Mouse (Mus musculus): ENCODE results near the gene Abcc3.

Abcc3 gene

GRCm38 (mm10) chr11:94392672-94393109 is at the start of gene Abcc3:
Gene Abcc3, minus strand, starts transcription at chr11:94392997.
- no peak for DNase-seq (ENCODE audit: low read depth, low spot score)

DNA sequence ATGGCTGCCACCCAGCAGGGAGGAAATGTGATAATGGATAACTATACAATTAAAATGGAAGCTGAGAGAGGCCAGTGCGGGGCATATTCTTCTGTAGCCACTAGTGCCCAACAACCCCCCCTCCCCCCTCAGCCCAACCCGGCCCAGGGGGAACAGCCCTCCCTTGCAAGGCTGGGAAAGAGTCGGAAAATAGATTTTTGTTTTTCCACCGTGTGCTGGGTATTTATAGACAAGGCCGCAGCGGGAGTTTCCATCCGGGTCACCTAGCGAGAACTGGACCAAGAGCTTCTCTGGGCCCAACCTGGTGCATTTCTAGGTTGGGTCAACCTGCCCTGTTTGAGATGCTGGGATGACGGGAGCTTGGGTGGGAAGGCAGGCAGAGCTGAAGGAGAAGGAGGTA is 49.0 kb upstream of the Abcc3 start:
- no peak for DNase-seq (ENCODE audit: low read depth, low spot score)

DNA sequence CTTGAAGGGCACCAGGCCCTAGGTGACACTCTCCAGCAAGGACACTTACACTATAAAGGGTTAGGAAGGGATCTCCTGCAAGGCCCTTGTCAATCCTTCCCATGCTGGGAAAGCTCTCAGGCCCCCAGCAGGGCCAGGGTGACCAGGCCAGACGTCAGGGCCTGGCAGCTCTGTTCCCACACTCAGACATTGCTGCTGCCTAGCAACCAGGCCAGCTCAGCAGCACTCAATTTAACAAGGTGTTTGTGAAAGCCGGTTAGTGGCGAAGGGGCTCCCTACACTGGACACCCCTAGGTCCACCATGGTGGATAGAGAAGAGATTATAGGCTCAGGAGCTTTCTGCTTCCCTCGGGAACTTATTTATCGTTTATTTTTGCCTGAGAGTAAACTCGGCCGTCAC is 48.3 kb upstream of the Abcc3 start:
- no peak for DNase-seq (ENCODE audit: low read depth, low spot score)

DNA sequence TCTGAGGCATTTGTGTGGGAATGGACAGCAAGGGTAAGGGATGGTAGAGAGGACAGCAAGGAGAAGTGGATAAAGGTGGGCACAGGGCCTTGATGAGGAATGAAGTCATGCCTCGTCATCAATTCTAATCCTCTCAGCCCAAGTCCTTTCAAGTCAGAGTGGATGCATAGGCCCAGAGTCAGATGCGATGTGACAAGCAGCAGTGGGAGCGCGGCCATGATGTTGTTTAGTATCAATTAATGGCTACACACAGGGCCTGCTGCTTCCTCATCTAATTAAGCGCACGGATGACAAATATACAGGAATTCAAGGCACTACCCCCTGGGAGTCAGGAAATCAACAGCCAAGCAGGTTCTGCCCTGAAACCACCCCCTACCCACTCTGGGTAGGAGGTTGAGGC is 47.6 kb upstream of the Abcc3 start:
- DNase-seq (ENCODE audit: low read depth, low spot score): no peak

GRCm38 (mm10) chr11:94429011-94429651 is 36.3 kb upstream of the Abcc3 start:
- peak; percentile 49 for DNase-seq (ENCODE audit: low read depth, low spot score)

DNA sequence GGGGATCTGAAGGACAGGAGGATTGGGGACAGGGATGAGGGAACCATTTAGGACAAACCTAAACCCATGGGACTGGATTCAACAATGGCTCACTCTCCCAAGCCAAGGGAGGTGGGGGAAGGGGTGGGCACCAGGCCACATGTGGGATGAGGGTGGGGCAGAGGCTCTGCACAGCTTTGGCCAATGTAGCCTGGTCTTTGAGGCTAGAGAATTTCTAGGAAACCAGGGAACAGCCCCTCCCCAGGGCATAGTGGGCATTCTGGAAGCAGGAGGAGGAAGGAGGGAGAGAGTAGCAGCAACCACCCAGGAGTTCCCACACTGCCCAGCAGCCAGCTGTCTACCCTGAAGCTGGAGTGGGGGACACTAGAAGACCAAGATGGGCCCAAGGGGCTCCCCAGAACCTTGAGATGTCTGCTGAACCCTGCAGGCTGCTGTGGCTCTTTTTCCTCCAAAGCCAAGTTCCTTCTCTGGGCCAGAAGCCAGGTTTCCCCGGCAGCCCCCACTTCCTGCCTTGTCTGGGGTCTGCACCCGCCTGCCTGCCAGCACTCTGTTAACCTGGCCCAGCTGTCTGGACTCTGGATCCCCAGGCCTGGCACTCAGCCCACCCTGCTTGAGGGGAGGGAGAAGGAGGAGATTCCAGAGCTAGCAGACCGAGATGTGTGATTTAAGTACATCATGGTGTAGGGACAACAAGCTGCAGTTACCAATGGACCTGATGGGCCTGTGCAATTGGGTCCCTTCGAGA is 35.5 kb upstream of the Abcc3 start:
- DNase-seq (ENCODE audit: low read depth, low spot score): peak; percentile 64

DNA sequence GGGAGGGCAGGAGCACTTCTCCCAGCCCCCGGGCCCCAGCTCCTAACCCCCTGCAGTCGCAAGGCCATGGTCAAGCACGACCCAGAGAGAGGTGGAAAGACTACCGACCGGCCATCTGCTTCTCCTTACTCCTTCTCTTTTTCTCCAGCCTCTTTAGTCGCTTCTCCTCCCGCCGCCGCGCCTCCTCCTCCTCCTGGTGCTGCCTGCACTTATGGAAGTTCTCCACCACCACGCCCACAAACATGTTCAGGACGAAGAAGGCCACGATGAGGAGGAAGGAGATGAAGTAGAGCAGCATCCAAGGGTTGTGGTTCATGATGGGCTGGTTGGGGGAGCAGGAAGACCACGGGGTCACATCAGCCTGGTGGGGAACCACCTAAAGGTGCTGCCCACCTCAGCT is 32.9 kb upstream of the Abcc3 start:
- no peak for DNase-seq (ENCODE audit: low read depth, low spot score)

- no peak for DNase-seq (ENCODE audit: low read depth, low spot score)
Measured at GRCm38 (mm10) chr11:94425215-94425614, 32.4 kb upstream of the Abcc3 start.

DNA sequence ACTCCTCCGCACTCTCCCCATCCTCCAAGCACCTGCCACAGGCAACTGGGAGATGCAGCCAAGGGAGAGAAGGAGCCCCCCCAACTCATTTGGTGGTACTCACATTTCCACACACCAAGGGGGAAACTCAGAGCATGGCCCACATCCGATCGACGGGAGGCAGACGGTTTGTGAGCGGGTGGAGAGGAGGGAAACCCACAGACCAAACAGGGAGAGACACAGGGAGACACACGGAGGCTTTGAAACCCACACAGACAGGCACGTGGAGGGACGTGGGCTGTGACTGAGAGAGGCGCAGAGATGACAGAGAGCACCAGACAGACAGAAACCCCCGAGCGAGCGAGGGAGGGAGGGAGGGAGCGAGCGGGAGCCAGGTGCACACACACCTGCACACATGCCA is 31.6 kb upstream of the Abcc3 start:
- DNase-seq (ENCODE audit: low read depth, low spot score): no peak

- no peak for DNase-seq (ENCODE audit: low read depth, low spot score)
Measured at GRCm38 (mm10) chr11:94423855-94424254, 31.1 kb upstream of the Abcc3 start.

DNA sequence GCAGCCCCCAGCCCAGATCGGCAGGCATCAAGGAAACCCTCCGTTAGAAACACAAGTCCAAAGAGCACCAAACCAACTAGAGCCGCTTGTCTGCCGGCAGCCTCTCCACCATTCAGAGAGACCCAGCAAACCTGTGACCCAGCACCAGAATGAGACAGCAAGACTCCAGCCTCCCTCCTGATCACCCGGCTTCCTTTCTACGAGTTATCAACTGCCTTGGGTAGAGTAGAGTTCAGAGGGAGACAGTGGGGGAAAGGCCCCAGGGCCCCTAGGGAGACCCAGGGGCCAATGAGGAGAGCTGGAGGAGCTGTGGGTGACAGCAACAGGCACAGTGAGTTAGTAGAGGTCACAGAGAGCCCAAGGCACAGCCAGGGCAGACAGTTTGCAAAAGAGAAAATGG is 28.2 kb upstream of the Abcc3 start:
- DNase-seq (ENCODE audit: low read depth, low spot score): no peak

GRCm38 (mm10) chr11:94420325-94420724 is 27.5 kb upstream of the Abcc3 start:
- no peak for DNase-seq (ENCODE audit: low read depth, low spot score)

DNA sequence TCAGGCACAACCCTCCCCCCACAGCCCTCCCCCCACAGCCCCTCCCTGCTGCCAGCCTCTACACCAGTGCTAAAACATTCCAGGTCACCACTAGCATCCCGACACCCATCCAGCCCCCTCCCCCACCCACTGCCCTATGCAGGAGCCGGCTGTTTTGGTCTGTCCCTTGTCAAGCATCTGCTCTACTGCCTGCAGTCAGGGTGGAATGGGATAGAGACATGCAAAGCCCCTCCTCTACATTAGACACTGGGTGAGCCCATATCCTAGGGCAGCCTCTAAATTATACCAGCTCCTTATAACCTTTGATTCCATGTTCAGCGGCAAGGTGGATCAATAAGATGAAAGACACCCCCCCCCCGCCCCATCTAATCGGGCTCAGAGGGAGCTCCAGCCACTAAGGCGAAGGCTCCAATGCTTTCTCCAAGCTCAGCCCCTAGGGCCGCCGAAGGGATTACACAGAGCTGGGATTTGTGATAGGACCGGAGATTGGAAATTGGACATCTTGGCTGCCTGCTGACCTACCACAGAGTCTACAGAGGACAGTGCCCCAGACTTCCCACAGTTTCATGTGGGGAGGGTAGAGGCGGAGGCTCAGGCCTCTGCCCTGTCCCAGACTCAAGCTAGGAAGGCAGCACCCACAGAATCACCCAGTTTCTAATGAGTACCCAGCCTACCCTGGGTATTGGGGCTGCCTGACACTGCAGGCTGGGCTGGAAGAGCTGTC is 26.4 kb upstream of the Abcc3 start:
- no peak for DNase-seq (ENCODE audit: low read depth, low spot score)

GRCm38 (mm10) chr11:94414042-94414441 is 21.2 kb upstream of the Abcc3 start:
- no peak for DNase-seq (ENCODE audit: low read depth, low spot score)

DNA sequence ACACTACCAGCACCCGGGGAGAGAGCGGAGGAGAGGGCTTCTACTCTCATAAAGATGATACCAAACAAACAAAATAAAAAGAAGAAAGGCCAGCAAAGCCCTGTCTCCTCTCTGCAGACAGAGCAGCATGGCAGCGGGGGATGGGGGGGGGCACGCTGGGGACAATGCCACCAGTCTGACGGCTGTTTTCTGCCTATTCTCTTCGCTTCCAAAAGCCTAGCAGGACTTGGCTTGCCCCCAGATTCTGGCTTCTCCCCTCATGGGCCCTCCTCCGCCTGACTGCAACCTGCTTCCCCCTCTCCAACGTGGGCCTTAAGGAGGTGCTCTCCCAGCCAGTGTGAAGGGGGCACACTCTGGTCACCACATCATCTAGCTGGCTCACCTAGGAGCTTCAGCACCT is 20.7 kb upstream of the Abcc3 start:
- no peak for DNase-seq (ENCODE audit: low read depth, low spot score)

- DNase-seq (ENCODE audit: low read depth, low spot score): no peak
Measured at GRCm38 (mm10) chr11:94412998-94413469, 20.2 kb upstream of the Abcc3 start.

DNA sequence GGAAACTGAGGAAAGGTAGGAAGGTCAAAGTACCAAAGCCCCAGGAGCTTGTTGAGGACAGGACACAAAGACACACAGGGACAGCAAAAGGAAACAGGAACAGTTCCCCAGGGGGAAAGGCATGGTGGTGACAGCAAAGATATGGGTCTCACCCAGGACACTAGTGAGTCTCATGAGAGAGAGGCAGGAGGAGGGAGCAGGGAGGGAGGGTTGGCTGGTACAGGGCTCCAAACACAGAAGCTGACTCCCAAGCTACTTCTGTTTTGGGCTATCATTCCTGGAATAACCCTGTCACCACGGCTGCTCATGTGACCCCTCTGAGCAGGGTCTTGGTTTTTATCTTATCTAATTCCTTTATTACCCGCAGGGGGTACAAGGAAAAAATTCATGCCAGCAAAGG is 19.8 kb upstream of the Abcc3 start:
- DNase-seq (ENCODE audit: low read depth, low spot score): no peak

DNA sequence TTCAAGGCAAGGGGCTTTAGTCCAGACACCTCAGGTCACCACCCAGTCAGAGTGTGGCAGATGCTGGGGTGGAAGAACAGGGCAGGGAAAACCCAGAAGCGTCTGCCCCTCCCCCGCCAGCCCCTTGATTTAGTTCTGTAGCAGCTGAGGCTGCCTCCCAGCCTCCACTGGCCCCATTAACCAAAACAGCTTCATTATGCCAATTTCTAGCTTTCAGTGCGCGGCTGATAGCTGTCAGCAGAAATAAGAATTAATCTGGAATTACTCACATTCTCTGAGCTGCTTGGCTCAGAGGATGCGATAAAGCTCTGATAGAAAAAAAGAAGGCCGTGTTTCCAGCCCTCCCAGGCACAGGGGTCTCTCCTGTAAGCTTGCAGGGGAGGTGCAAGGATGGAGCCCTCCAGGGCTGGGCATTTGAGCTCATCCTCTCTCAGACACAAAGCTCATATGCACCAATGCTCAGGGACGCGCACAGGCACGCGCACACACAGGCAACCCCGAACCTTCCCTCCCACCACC is 15.1 kb upstream of the Abcc3 start:
- DNase-seq (ENCODE audit: low read depth, low spot score): peak; percentile 52

DNA sequence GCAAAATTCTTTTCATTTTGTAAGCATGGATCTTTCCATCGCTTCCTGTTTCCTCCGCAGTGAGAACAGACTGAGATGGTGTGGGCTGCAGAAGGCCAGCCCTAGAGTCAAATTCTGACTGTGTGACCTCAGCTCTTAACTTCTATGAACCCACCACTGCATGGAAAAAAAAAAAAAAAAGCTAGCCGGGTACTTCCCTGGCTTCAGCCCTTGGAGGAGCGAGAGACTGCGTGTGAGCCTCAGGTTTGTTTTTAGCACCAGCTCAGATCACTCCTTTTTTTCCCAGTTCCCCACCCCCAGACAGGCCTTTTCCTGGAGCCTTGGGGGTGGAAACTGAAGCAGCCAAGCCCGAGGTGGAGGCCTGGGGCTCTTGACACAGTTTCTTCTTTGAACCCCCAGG is 12.6 kb upstream of the Abcc3 start:
- DNase-seq (ENCODE audit: low read depth, low spot score): no peak

DNA sequence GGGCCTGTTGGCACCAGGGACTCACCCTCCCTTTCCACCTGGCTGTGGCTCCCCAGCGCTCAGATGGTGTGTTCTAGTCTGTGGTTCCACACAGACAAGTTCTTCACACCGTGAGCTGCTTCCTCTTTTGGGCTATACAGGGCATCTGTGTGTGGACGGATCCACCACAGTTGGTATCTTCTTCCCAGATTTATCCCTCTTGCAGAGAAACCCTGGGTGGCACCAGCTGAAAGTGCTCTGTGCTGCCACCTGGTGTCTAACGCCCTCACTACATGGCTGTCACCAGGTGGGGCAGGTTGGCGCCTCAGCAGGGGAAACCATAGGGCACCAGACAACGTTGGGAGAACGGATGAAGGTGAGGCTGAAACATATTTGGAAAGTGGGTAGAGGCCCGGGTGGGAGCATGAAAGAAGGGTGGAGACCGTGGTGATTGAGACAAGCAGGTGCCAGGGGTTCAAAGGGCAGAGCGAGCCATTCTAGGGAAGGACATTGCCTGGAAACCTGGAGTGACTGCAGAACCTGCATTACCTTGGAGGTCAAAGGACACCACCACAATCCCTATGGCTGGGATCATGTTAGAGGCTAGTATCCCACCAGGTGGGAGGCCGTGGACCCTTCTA is 12.0 kb upstream of the Abcc3 start:
- DNase-seq (ENCODE audit: low read depth, low spot score): peak; percentile 75

DNA sequence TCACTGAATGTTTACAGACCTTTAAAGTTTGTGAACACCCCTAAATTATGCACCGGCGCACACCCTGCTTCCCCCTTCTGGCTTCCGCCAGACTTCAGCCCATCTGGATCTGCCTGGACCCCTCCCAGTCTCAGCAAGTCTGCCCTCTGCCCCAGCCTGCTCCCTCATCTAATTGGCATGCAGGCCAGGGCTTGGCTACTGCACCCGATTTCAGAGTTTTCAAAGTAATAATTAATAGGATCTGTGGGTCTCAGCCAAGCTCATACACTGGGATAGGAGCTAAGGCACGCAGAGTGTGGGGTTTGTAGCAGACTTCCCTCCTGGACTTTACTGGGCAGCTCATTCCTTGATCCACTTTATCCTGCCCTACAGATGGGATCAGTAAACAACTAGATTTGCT is 11.4 kb upstream of the Abcc3 start:
- no peak for DNase-seq (ENCODE audit: low read depth, low spot score)

DNA sequence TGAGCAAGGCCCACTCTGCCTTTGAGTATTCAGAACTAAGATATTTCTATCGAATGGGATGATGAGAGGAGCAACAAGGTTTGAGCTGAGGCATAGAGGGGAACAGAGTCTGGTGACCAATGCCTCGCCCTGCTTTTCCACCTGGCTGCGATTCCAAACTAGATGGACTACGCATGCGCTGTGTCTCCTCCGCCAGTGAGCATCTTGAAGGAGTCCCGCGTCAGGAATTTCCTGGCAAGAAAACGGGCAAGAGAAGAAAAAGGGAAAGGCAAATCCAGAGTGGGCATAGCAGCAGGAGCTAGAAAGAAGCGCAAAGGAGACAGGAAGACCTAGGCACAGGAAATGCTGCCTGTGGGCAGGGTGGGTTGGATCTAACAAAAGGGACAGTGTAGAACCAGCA is 11.0 kb upstream of the Abcc3 start:
- no peak for DNase-seq (ENCODE audit: low read depth, low spot score)

Data from mesoderm, embryonic 11.5 days (tissue).